Mouse (Mus musculus): ENCODE measurements around the gene Dock3. TPM values are rescaled to one million over a fixed set of nuclear protein-coding genes. Genes with fewer than 3 reads are reported as not detected.
"Not testable (repeated sequence)": the region's sequence is repeated elsewhere in the genome, so short reads cannot be mapped to it uniquely, and the experiment has no call there.

The Dock3 gene
- polyA plus RNA-seq, 1 experiment from 2014 or later = 0.56 TPM

- not testable (repeated sequence) for H3K36me3 ChIP-seq (ENCODE audit: control insufficient read depth, insufficient read depth, low read length); H3K9ac ChIP-seq (ENCODE audit: low read depth, low read length); H3K9me3 ChIP-seq (replicated peaks; ENCODE audit: control insufficient read depth, low read length); H3K27ac ChIP-seq (ENCODE audit: low read depth, low read length); H3K27me3 ChIP-seq (ENCODE audit: control insufficient read depth, insufficient read depth, low read length); H3K4me1 ChIP-seq (ENCODE audit: control insufficient read depth, insufficient read depth, low read length); ATAC-seq (replicated peaks; ENCODE audit: insufficient number of reproducible peaks, low FRiP score, low TSS enrichment); H3K4me3 ChIP-seq (ENCODE audit: low read depth, low read length)
- 43% methylated on average over 17 of the region's 17 CpGs for WGBS (ENCODE audit: insufficient replicate concordance)
- H3K4me2 ChIP-seq = peak overlapping the region; percentile 22; the same call in 1 of the 2 replicates
Measured at GRCm38 (mm10) chr9:107089451-107089850, 142.3 kb downstream of the Dock3 start.

- H3K36me3 ChIP-seq (ENCODE audit: control insufficient read depth, insufficient read depth, low read length) = no peaks in the 10 kb centered on the region
- H3K27ac ChIP-seq (ENCODE audit: low read depth, low read length) = no peak overlapping the region
- no peaks in the 10 kb centered on the region for H3K4me1 ChIP-seq (ENCODE audit: control insufficient read depth, insufficient read depth, low read length)
- H3K9ac ChIP-seq (ENCODE audit: low read depth, low read length) = no peak overlapping the region
- H3K4me3 ChIP-seq (ENCODE audit: low read depth, low read length) = no peak overlapping the region
- ATAC-seq (replicated peaks; ENCODE audit: insufficient number of reproducible peaks, low FRiP score, low TSS enrichment) = no peak
- H3K27me3 ChIP-seq (ENCODE audit: control insufficient read depth, insufficient read depth, low read length) = 0 out of 2 replicates have a peak, but pooled peaks cover 2% of the 10 kb centered on the region
- H3K9me3 ChIP-seq (replicated peaks; ENCODE audit: control insufficient read depth, low read length) = no peaks in the 10 kb centered on the region
- 64% methylated on average over 2 of the region's 2 CpGs for WGBS (ENCODE audit: insufficient replicate concordance)
- H3K4me2 ChIP-seq = no peak overlapping the region
Measured at GRCm38 (mm10) chr9:107087531-107087930, 144.2 kb downstream of the Dock3 start.

- no peak overlapping the region for H3K4me3 ChIP-seq (ENCODE audit: low read depth, low read length)
- WGBS (ENCODE audit: insufficient replicate concordance) = 91% methylated on average over 2 of the region's 2 CpGs
- no peaks in the 10 kb centered on the region for H3K9me3 ChIP-seq (replicated peaks; ENCODE audit: control insufficient read depth, low read length)
- no peak overlapping the region for H3K27ac ChIP-seq (ENCODE audit: low read depth, low read length)
- ATAC-seq (replicated peaks; ENCODE audit: insufficient number of reproducible peaks, low FRiP score, low TSS enrichment) = no peak
- no peak overlapping the region for H3K4me2 ChIP-seq
- no peaks in the 10 kb centered on the region for H3K4me1 ChIP-seq (ENCODE audit: control insufficient read depth, insufficient read depth, low read length)
- no peaks in the 10 kb centered on the region for H3K36me3 ChIP-seq (ENCODE audit: control insufficient read depth, insufficient read depth, low read length)
- H3K9ac ChIP-seq (ENCODE audit: low read depth, low read length) = no peak overlapping the region
- H3K27me3 ChIP-seq (ENCODE audit: control insufficient read depth, insufficient read depth, low read length) = no peaks in the 10 kb centered on the region
Measured at GRCm38 (mm10) chr9:107037947-107038346, 193.8 kb downstream of the Dock3 start.

- 67% methylated on average over 2 of the region's 2 CpGs for WGBS (ENCODE audit: insufficient replicate concordance)
- Histone ChIP-seq H3K36me3 (ENCODE audit: control insufficient read depth, insufficient read depth, low read length) (no peaks in the 10 kb centered on the region), H3K27ac (ENCODE audit: low read depth, low read length) (no peak overlapping the region), H3K9me3 (replicated peaks; ENCODE audit: control insufficient read depth, low read length) (no peaks in the 10 kb centered on the region), H3K27me3 (ENCODE audit: control insufficient read depth, insufficient read depth, low read length) (no peaks in the 10 kb centered on the region), H3K4me2 (no peak overlapping the region), H3K4me1 (ENCODE audit: control insufficient read depth, insufficient read depth, low read length) (no peaks in the 10 kb centered on the region), H3K4me3 (ENCODE audit: low read depth, low read length) (no peak overlapping the region), H3K9ac (ENCODE audit: low read depth, low read length) (no peak overlapping the region)
- no peak for ATAC-seq (replicated peaks; ENCODE audit: insufficient number of reproducible peaks, low FRiP score, low TSS enrichment)
Measured at GRCm38 (mm10) chr9:107027586-107027985, 204.1 kb downstream of the Dock3 start.

- no peaks in the 10 kb centered on the region for H3K4me1 ChIP-seq (ENCODE audit: control insufficient read depth, insufficient read depth, low read length)
- no peak overlapping the region for H3K4me3 ChIP-seq (ENCODE audit: low read depth, low read length)
- H3K36me3 ChIP-seq (ENCODE audit: control insufficient read depth, insufficient read depth, low read length) = no peaks in the 10 kb centered on the region
- H3K27me3 ChIP-seq (ENCODE audit: control insufficient read depth, insufficient read depth, low read length) = no peaks in the 10 kb centered on the region
- no peak overlapping the region for H3K9ac ChIP-seq (ENCODE audit: low read depth, low read length)
- H3K4me2 ChIP-seq = no peak overlapping the region
- H3K27ac ChIP-seq (ENCODE audit: low read depth, low read length) = no peak overlapping the region
- no peak for ATAC-seq (replicated peaks; ENCODE audit: insufficient number of reproducible peaks, low FRiP score, low TSS enrichment)
- WGBS (ENCODE audit: insufficient replicate concordance) = 80% methylated on average over 4 of the region's 4 CpGs
- H3K9me3 ChIP-seq (replicated peaks; ENCODE audit: control insufficient read depth, low read length) = no peaks in the 10 kb centered on the region
Measured at GRCm38 (mm10) chr9:107009841-107010240, 221.9 kb downstream of the Dock3 start.

- no peaks in the 10 kb centered on the region for H3K9me3 ChIP-seq (replicated peaks; ENCODE audit: control insufficient read depth, low read length)
- no peaks in the 10 kb centered on the region for H3K36me3 ChIP-seq (ENCODE audit: control insufficient read depth, insufficient read depth, low read length)
- no peak overlapping the region for H3K4me2 ChIP-seq
- H3K27ac ChIP-seq (ENCODE audit: low read depth, low read length) = no peak overlapping the region
- no peaks in the 10 kb centered on the region for H3K4me1 ChIP-seq (ENCODE audit: control insufficient read depth, insufficient read depth, low read length)
- no peak for ATAC-seq (replicated peaks; ENCODE audit: insufficient number of reproducible peaks, low FRiP score, low TSS enrichment)
- WGBS (ENCODE audit: insufficient replicate concordance) = 82% methylated on average over 2 of the region's 2 CpGs
- no peak overlapping the region for H3K4me3 ChIP-seq (ENCODE audit: low read depth, low read length)
- H3K9ac ChIP-seq (ENCODE audit: low read depth, low read length) = no peak overlapping the region
- no peaks in the 10 kb centered on the region for H3K27me3 ChIP-seq (ENCODE audit: control insufficient read depth, insufficient read depth, low read length)
Measured at GRCm38 (mm10) chr9:107003187-107003586, 228.5 kb downstream of the Dock3 start.

- H3K27ac ChIP-seq (ENCODE audit: low read depth, low read length) = no peak overlapping the region
- no peak for ATAC-seq (replicated peaks; ENCODE audit: insufficient number of reproducible peaks, low FRiP score, low TSS enrichment)
- H3K36me3 ChIP-seq (ENCODE audit: control insufficient read depth, insufficient read depth, low read length) = no peaks in the 10 kb centered on the region
- no peaks in the 10 kb centered on the region for H3K4me1 ChIP-seq (ENCODE audit: control insufficient read depth, insufficient read depth, low read length)
- H3K9me3 ChIP-seq (replicated peaks; ENCODE audit: control insufficient read depth, low read length) = no peaks in the 10 kb centered on the region
- no peak overlapping the region for H3K4me3 ChIP-seq (ENCODE audit: low read depth, low read length)
- H3K27me3 ChIP-seq (ENCODE audit: control insufficient read depth, insufficient read depth, low read length) = no peaks in the 10 kb centered on the region
- no peak overlapping the region for H3K9ac ChIP-seq (ENCODE audit: low read depth, low read length)
- no peak overlapping the region for H3K4me2 ChIP-seq
- 62% methylated on average over 3 of the region's 3 CpGs for WGBS (ENCODE audit: insufficient replicate concordance)
Measured at GRCm38 (mm10) chr9:106970742-106971141, 261.0 kb downstream of the Dock3 start.

- Histone ChIP-seq H3K4me2 (no peak overlapping the region), H3K4me3 (ENCODE audit: low read depth, low read length) (no peak overlapping the region), H3K9me3 (replicated peaks; ENCODE audit: control insufficient read depth, low read length) (no peaks in the 10 kb centered on the region), H3K9ac (ENCODE audit: low read depth, low read length) (no peak overlapping the region), H3K27me3 (ENCODE audit: control insufficient read depth, insufficient read depth, low read length) (no peaks in the 10 kb centered on the region), H3K36me3 (ENCODE audit: control insufficient read depth, insufficient read depth, low read length) (no peaks in the 10 kb centered on the region), H3K27ac (ENCODE audit: low read depth, low read length) (no peak overlapping the region), H3K4me1 (ENCODE audit: control insufficient read depth, insufficient read depth, low read length) (no peaks in the 10 kb centered on the region)
- no peak for ATAC-seq (replicated peaks; ENCODE audit: insufficient number of reproducible peaks, low FRiP score, low TSS enrichment)
- WGBS (ENCODE audit: insufficient replicate concordance) = 72% methylated on average over 1 of the region's 1 CpGs
Measured at GRCm38 (mm10) chr9:106958452-106958851, 273.3 kb downstream of the Dock3 start.

- H3K27ac ChIP-seq (ENCODE audit: low read depth, low read length) = no peak overlapping the region
- ATAC-seq (replicated peaks; ENCODE audit: insufficient number of reproducible peaks, low FRiP score, low TSS enrichment) = no peak
- no peak overlapping the region for H3K4me3 ChIP-seq (ENCODE audit: low read depth, low read length)
Measured at GRCm38 (mm10) chr9:106955486-106955885, 276.2 kb downstream of the Dock3 start.

More at GRCm38 (mm10) chr9:106955486-106955885, 276.2 kb downstream of the Dock3 start:
- H3K9me3 ChIP-seq (replicated peaks; ENCODE audit: control insufficient read depth, low read length) = no peaks in the 10 kb centered on the region
- H3K9ac ChIP-seq (ENCODE audit: low read depth, low read length) = no peak overlapping the region
- H3K4me1 ChIP-seq (ENCODE audit: control insufficient read depth, insufficient read depth, low read length) = no peaks in the 10 kb centered on the region
- H3K4me2 ChIP-seq = no peak overlapping the region
- H3K36me3 ChIP-seq (ENCODE audit: control insufficient read depth, insufficient read depth, low read length) = no peaks in the 10 kb centered on the region
- H3K27me3 ChIP-seq (ENCODE audit: control insufficient read depth, insufficient read depth, low read length) = no peaks in the 10 kb centered on the region
